Comparison of ENCODE assay signal across 30 mouse cellular contexts in the genomic region with DNA sequence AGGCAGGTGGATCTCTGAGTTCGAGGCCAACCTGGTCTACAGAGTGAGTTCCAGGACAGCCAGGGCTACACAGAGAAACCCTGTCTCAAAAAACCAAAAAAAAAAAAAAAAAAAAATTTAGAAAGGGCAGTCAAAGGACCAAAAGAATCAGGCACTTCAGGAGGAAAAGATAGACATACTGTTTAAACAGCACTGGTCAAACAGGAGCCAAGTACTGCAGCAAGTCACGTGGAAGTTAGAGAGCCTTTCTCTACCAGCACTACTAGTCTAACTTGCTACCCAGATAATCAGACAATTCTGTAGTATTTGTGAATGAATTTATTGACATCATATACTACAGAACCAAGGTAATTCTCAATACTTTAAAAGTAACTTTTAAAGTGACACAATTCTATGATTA. TPM values are rescaled to one million over a fixed set of nuclear protein-coding genes. Genes with fewer than 3 reads are reported as not detected.
A peak's percentile ranks its signal among the peaks of the same experiment; 100 is the strongest.
DNase-seq lines count a peak whose midpoint lies in the region; ATAC-seq and TF ChIP-seq lines count a peak whose summit lies in the region.
"Had no signal": no experiment of that assay in that cellular context is flagged by ENCODE, and none has a peak within 500 bp of the region (broad histone marks: within the 10 kb centered on the region; RNA-seq: fewer than 3 reads in every experiment).

No protein-coding gene starts in this region.

- peak; percentile 9 for DNase-seq in lung, embryonic 14.5 days
- no peak for DNase-seq in lung, postnatal 14 days
- DNase-seq in lung, postnatal 4 days: no peak
- peak; percentile 4 for DNase-seq in large intestine, adult 2 months (ENCODE audit: low read depth, low spot score)
- peak; percentile 21 for DNase-seq in lung, postnatal 36 days
- no peak for DNase-seq in c-Kit-positive CD71-positive TER-119-positive erythroid progenitor cells, embryonic 14.5 days (ENCODE audit: low spot score)
- DNase-seq: adrenal gland, adult 8-10 months; adrenal gland, postnatal 14 days; adrenal gland, postnatal 36 days; B cell, adult 2 months; cerebellum, adult 11 months; cerebellum, adult 18-20 months; cerebellum, adult 8-10 months; cerebellum, adult 9-11 months; cerebellum, postnatal 14 days; cerebellum, postnatal 36 days; embryo, embryonic 11 days had no signal

- H3K4me1 ChIP-seq in lung, embryonic 14.5 days (ENCODE audit: insufficient read depth): no peaks in the 10 kb centered on the region
- peaks cover 8% of the 10 kb centered on the region for H3K4me1 ChIP-seq in lung, embryonic 16.5 days (replicated peaks; ENCODE audit: control insufficient read depth, insufficient read depth, low read length)
- H3K4me1 ChIP-seq: embryonic facial prominence, embryonic 13.5 days; embryonic facial prominence, embryonic 15.5 days; forebrain, embryonic 10.5 days; forebrain, embryonic 12.5 days had no signal

- WGBS in lung, embryonic 14.5 days: 72% methylated on average over 2 of the region's 2 CpGs
- WGBS in lung, embryonic 16.5 days: 63% methylated on average over 2 of the region's 2 CpGs
- WGBS in large intestine, adult 2 months: 58% methylated on average over 2 of the region's 2 CpGs

- no peak overlapping the region for H3K9ac ChIP-seq in lung, embryonic 14.5 days
- H3K9ac ChIP-seq in lung, embryonic 16.5 days (ENCODE audit: low read length): no peak overlapping the region
- H3K9ac ChIP-seq: embryonic facial prominence, embryonic 13.5 days; embryonic facial prominence, embryonic 15.5 days; forebrain, embryonic 12.5 days had no signal

- TF ChIP-seq CTCF in lung, embryonic 14.5 days (IDR thresholded peaks at IDR 0.05; ENCODE audit: low read depth): no peak

- no peak overlapping the region for H3K4me3 ChIP-seq in lung, embryonic 14.5 days (ENCODE audit: low read depth, low read length)
- no peak overlapping the region for H3K4me3 ChIP-seq in lung, embryonic 16.5 days (ENCODE audit: low read length)
- H3K4me3 ChIP-seq: embryonic facial prominence, embryonic 13.5 days; embryonic facial prominence, embryonic 15.5 days; erythroblast, embryonic 14.5 days; forebrain, embryonic 10.5 days; forebrain, embryonic 12.5 days had no signal

- no peak overlapping the region for H3K4me2 ChIP-seq in lung, embryonic 14.5 days
- H3K4me2 ChIP-seq in lung, embryonic 16.5 days (ENCODE audit: low read depth, low read length): no peak overlapping the region
- H3K4me2 ChIP-seq: embryonic facial prominence, embryonic 13.5 days; embryonic facial prominence, embryonic 15.5 days; forebrain, embryonic 12.5 days had no signal

- no peaks in the 10 kb centered on the region for H3K9me3 ChIP-seq in lung, embryonic 14.5 days (ENCODE audit: low read depth, low read length)
- H3K9me3 ChIP-seq in lung, embryonic 16.5 days (ENCODE audit: control insufficient read depth, low read length): no peaks in the 10 kb centered on the region
- H3K9me3 ChIP-seq: embryonic facial prominence, embryonic 13.5 days; embryonic facial prominence, embryonic 15.5 days; forebrain, embryonic 10.5 days; forebrain, embryonic 12.5 days; G1E had no signal

- H3K27ac ChIP-seq in lung, embryonic 14.5 days (ENCODE audit: low read depth): no peak overlapping the region
- H3K27ac ChIP-seq in lung, embryonic 16.5 days (ENCODE audit: low read length): peak overlapping the region; percentile 22; the same call in 1 of the 2 replicates
- H3K27ac ChIP-seq: embryonic facial prominence, embryonic 13.5 days; embryonic facial prominence, embryonic 15.5 days; forebrain, embryonic 10.5 days; forebrain, embryonic 12.5 days had no signal

- peak; percentile 78; the same call in 1 of the 2 replicates for ATAC-seq in lung, embryonic 14.5 days (ENCODE audit: insufficient read depth)
- peak; percentile 73 for ATAC-seq in lung, embryonic 16.5 days (ENCODE audit: low read depth)
- ATAC-seq: activated CD4-positive, CD25-positive, alpha-beta regulatory T cell, adult 4 months; CD4-positive, CD25-positive, alpha-beta regulatory T cell, adult 4 months; forebrain, embryonic 14.5 days; Patski had no signal

- no peaks in the 10 kb centered on the region for H3K36me3 ChIP-seq in lung, embryonic 14.5 days (ENCODE audit: insufficient read depth)
- no peaks in the 10 kb centered on the region for H3K36me3 ChIP-seq in lung, embryonic 16.5 days (ENCODE audit: control insufficient read depth, insufficient read depth, low read length)
- H3K36me3 ChIP-seq: embryonic facial prominence, embryonic 13.5 days; embryonic facial prominence, embryonic 15.5 days; forebrain, embryonic 10.5 days; forebrain, embryonic 12.5 days had no signal

- H3K27me3 ChIP-seq in lung, embryonic 14.5 days (ENCODE audit: insufficient read depth, low read length): no peaks in the 10 kb centered on the region
- H3K27me3 ChIP-seq in lung, embryonic 16.5 days (ENCODE audit: control insufficient read depth, insufficient read depth, low read depth, low read length): no peaks in the 10 kb centered on the region
- H3K27me3 ChIP-seq: CH12.LX; embryonic facial prominence, embryonic 13.5 days; embryonic facial prominence, embryonic 15.5 days; forebrain, embryonic 12.5 days; Patski had no signal

RNA-seq across cellular contexts. Expression of gene Fam71d, which starts 10.3 kb away (rescaled TPM):
- not detected in 2 replicates for polyA plus RNA-seq in lung, embryonic 14.5 days (2014; fragmentation: Nextera tagmentation; extraction: Ambion mirVana)
- not detected in 2 replicates for polyA plus RNA-seq in lung, embryonic 16.5 days (2015; fragmentation: Nextera tagmentation; extraction: Ambion mirVana)
- not detected in 2 replicates for polyA plus RNA-seq in large intestine, adult 2 months (2012; rRNA removed)
- polyA plus RNA-seq: activated CD4-positive, CD25-positive, alpha-beta regulatory T cell, adult 4 months; embryonic facial prominence, embryonic 11.5 days; embryonic facial prominence, embryonic 13.5 days; embryonic facial prominence, embryonic 15.5 days; erythroblast, embryonic 14.5 days; forebrain, embryonic 10.5 days; G1E; Patski had no signal

Comparison
In these comparisons a context has a peak if more than half of its experiments do, and no peak if none do; other contexts are left out.
1. DNase-seq: peak in lung, embryonic 14.5 days (single experiment), large intestine, adult 2 months (single experiment) and lung, postnatal 36 days (single experiment); none in lung, postnatal 14 days (single experiment), lung, postnatal 4 days (0 of 2) and c-Kit-positive CD71-positive TER-119-positive erythroid progenitor cells, embryonic 14.5 days (single experiment).